Mouse (Mus musculus) kidney, postnatal 25 days (tissue): ENCODE data around the gene Pdcd4.

Source experiments
- DNase-seq, 2 experiments: peaks; one replicate each; pipeline ENCODE4 v3.0.0; 2021; ENCODE audit warnings: mixed read lengths in 2 of 2

Gene Pdcd4

DNA sequence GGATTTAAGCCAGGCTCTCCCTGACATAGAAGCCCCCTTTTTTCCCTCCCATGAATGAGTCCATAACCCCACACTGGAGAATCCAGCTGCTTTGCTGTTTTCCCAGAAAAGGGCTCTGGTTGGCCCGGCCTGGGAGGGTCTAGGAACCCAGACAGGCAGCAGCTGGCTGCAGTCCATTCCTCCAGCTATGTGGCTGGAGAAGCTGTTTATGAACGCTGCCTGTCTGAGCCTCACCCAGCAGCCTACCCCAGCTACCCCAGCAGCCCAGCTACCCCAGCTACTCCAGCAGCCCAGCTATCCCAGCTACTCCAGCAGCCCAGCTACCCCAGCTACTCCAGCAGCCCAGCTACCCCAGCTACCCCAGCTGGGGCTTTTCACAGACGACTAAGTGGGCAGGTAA is at the start of gene Pdcd4:
Pdcd4 (plus strand) TSS at position 171 of the 400 bp plus-strand sequence.
- peak in 1 of 2 experiments; percentile 13 for DNase-seq

- no peak for DNase-seq
These were observed 48.1 kb upstream of the Pdcd4 start for GRCm38 (mm10) chr19:53843972-53844371.

DNA sequence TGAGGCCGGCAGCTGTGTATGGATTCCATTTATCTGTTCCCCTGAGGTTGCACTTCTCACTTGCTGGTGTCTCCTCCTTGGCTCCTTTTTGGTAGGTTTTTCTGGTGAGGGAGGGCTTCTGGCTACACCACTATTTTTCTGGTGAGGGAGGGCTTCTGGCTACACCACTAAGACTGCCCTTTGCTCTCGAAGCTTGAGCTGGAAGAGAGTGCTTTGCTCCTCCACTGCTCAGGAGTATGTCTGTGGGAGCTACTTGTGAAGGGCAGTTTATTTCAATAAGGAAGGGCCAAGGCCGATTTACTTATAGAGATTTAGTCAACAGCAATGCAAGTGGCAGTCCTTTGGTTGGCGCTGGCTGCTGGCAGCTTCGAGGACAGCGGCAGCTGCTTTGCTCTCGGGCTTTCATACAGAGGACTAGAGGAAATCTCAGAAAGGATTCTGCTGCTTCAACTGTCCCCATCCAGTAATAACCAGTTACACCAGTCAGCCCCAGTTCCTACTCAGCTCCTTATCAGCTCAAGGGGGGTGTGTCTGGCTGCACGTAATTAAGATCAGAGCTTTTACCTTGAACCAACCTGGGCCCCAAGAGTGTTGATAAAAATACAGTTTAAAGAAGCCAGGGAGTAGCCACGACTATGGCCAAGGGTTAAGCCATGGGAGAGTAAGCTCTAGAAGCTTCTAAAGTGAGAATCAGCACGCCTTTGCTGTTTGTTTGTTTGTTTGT is 43.6 kb upstream of the Pdcd4 start:
- no peak for DNase-seq

GRCm38 (mm10) chr19:53850166-53850922 is 41.7 kb upstream of the Pdcd4 start:
- peak; percentile 90 to 94 for DNase-seq

- no peak for DNase-seq
These were observed 40.7 kb upstream of the Pdcd4 start for GRCm38 (mm10) chr19:53851352-53851751.

- no peak for DNase-seq
These were observed 40.0 kb upstream of the Pdcd4 start for GRCm38 (mm10) chr19:53851826-53852698.

- DNase-seq: peak; percentile 71 to 93
These were observed 39.2 kb upstream of the Pdcd4 start for GRCm38 (mm10) chr19:53852699-53853451.

DNA sequence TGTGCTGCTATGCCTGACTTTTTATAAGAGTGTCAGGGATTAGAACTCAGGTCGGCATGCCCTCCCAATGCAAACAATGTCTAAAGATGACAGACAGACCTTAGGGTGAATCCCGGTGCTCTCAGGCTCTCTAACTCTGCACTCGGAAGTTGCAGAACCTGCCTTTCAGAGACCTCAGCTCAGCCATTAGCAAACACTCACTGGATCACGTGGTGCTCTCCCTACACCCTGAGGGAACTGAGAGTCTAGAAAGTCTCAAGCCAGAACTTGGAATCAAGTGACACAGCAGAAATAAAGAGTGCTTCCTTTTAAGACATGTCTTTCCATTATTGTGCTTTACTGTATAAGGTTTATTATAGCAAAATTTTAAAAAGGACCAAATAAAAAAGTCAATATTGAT is 37.1 kb upstream of the Pdcd4 start:
- no peak for DNase-seq

GRCm38 (mm10) chr19:53855781-53856180 is 36.2 kb upstream of the Pdcd4 start:
- DNase-seq: no peak

DNA sequence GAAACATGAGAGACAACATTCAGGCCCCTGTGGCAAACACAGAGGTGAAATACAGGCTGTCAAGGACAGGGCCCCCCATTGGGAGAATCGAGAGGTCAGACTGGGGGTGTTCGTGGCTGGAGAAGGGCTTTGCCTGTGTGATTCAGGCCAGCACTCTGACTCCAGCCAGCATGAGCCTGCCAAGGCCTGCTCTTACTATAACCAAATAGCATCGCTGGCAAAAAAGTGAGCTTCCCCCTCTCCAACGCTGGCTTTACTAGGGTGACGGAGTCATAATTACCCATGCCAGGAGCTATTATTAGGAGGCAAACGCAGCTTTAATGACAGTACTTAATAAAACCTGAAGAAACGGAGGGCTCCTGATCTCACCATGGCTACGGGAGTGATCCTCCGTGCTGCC is 35.2 kb upstream of the Pdcd4 start:
- no peak for DNase-seq

- no peak for DNase-seq
These were observed 34.1 kb upstream of the Pdcd4 start for GRCm38 (mm10) chr19:53857962-53858361.

GRCm38 (mm10) chr19:53859149-53859548 is 32.9 kb upstream of the Pdcd4 start:
- DNase-seq: peak in 1 of 2 experiments; percentile 13

GRCm38 (mm10) chr19:53859593-53859992 is 32.4 kb upstream of the Pdcd4 start:
- no peak for DNase-seq

DNA sequence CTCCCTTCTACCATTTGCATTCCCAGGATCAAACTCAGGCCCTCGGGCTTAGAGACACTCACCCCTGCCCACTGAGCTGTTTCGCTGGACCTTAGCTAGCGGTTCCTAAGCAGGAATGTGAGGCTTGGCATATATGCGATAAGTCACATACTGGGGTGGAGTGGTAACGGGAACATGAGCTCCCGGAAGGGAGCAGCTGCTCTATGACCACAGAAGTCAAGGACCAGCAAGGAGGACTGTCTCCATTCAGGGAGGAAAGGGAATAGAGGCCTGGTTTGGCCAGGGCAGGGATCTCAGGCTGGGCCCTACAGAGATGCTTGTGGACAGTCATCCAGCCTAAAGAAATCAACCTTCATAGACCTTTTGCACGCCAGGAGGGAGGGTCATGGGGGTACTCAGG is 30.7 kb upstream of the Pdcd4 start:
- DNase-seq: no peak

GRCm38 (mm10) chr19:53862573-53863246 is 29.3 kb upstream of the Pdcd4 start:
- DNase-seq: no peak

DNA sequence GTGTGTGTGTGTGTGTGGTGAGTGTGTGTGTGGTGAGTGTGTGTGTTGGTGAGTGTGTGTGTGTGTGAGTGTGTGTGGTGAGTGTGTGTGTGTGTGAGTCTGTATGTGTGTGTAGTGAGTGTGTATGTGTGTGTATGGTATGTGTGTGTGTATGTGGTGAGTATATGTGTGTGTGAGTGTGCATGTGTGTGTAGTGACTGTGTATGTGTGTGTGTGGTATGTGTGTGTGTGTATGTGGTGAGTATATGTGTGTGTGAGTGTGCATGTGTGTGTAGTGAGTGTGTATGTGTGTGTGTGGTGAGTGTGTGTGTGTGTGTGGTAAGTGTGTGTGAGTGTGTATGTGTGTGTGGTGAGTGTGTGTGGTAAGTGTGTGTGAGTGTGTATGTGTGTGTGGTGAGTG is 24.8 kb upstream of the Pdcd4 start:
- no peak for DNase-seq

DNA sequence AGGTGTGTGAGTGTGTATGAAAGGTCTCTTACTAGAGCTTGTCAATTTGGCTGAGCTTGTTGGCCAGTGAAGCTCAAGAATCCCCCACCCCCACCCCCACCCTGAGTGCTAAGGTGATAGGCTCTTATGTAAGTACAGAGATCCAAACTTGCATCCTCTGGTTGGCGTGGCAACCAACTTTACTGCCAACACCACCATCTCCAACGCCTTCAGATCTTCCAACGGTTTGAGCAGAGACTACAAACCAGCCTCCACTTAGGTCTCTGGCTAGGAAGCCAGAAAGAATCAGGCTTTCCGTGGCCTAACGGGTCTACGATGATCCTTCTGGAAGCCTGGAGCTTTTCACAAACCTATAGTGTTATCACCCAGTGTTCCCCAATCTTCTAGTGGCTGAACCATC is 23.9 kb upstream of the Pdcd4 start:
- no peak for DNase-seq

DNA sequence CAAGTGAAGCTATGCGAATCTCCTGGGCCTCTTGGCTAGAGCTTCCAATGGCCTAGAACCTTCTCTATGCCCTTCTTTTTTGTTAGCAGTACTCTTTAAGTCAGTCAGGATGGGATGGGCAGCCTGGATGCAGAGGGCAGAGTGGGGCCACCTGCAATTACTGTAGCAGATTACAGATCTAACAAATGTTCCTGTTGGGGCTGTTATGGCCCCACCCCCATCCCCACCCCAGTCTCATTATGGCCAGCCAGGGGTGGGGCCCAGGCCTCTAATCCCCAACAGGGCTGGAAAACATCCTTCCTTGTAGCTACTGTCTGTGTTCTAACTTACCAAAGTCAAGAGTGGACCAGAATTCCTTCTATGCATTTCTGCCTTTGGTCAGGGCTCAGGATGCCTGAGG is 23.2 kb upstream of the Pdcd4 start:
- no peak for DNase-seq

- no peak for DNase-seq
These were observed 22.3 kb upstream of the Pdcd4 start for GRCm38 (mm10) chr19:53869427-53870385.

DNA sequence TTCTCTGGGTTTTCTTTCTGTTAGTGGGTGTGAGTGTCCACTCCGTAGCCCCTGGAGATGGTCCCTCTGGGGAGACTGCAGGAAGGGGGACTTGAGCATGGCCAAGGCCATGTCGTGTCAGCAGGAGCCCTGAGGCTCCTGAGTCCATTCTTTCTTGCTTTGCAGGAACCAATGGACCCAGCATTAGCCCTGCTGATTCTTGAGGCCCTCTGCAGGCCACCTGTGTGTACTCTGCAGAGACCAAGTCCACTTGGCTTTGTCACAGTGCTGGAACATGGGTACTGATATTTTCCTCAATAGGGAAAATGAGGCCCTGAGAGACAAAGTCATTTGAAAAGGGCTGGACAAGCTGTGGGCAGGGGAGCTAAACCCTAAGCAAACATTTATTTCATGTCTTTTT is 21.5 kb upstream of the Pdcd4 start:
- no peak for DNase-seq

- no peak for DNase-seq
These were observed 20.5 kb upstream of the Pdcd4 start for GRCm38 (mm10) chr19:53871502-53871901.
